Mouse (Mus musculus) liver, adult (tissue): ENCODE results near the gene Flad1.

Source experiments
- GATA4 ChIP-seq: IDR thresholded peaks from 2 replicates; pipeline ENCODE4 v1.6.1; 2014; ENCODE audit warnings: mild to moderate bottlenecking, low read length; ENCODE audit not compliant: insufficient replicate concordance

Gene Flad1

GRCm38 (mm10) chr3:89356029-89356428, 55.6 kb downstream of the Flad1 start:
- no peak for TF ChIP-seq GATA4

GRCm38 (mm10) chr3:89355512-89355902, 56.2 kb downstream of the Flad1 start:
- no peak for TF ChIP-seq GATA4

GRCm38 (mm10) chr3:89354816-89355511, 56.7 kb downstream of the Flad1 start:
- TF ChIP-seq GATA4, result no peak

GRCm38 (mm10) chr3:89351271-89351670, 60.4 kb downstream of the Flad1 start:
- TF ChIP-seq GATA4, result no peak
